In genomic region chr8:123924719-123925118, GRCm38 (mm10) we compare ENCODE assay signal across 7 mouse cellular contexts. TPM values are rescaled to one million over a fixed set of nuclear protein-coding genes. Genes with fewer than 3 reads are reported as not detected.
DNase-seq lines count a peak whose midpoint lies in the region; ATAC-seq and TF ChIP-seq lines count a peak whose summit lies in the region.

No protein-coding gene starts in this region.

- no peak overlapping the region for H3K4me3 ChIP-seq in kidney, adult 2 months (ENCODE audit: insufficient read depth, low read depth, low read length)
- H3K4me3 ChIP-seq in limb, embryonic 11.5 days (ENCODE audit: low read depth, low read length), result no peak overlapping the region
- H3K4me3 ChIP-seq in midbrain, postnatal 0 days (ENCODE audit: low read depth, low read length), result no peak overlapping the region

- TF ChIP-seq CTCF in kidney, adult 2 months (conservative IDR thresholded peaks at IDR 0.05; ENCODE audit: insufficient read depth, insufficient read length, low read depth, low read length), result peak; percentile 99; the same call in 1 of the 2 replicates
- TF ChIP-seq CTCF in midbrain, postnatal 0 days (IDR thresholded peaks at IDR 0.05), result peak; percentile 96

- peak; percentile 84 for DNase-seq in adrenal gland, postnatal 10 days
- DNase-seq in embryo, embryonic 9.5 days (ENCODE audit: extremely low spot score), result peak; percentile 80
- peak; percentile 89 for DNase-seq in kidney, adult 2 months
- peak; percentile 86 for DNase-seq in limb, embryonic 11.5 days (ENCODE audit: low spot score)
- peak; percentile 93 for DNase-seq in midbrain, postnatal 0 days (ENCODE audit: low spot score)
- peak; percentile 69 to 87 for DNase-seq in spleen, postnatal 10 days (ENCODE audit: low spot score in 2 of 2)

- TF ChIP-seq POLR2A in kidney, adult 2 months (IDR thresholded peaks at IDR 0.05; ENCODE audit: low read depth, low read length), result no peak

- H3K9me3 ChIP-seq in limb, embryonic 11.5 days (ENCODE audit: control insufficient read depth, low read length), result no peaks in the 10 kb centered on the region
- H3K9me3 ChIP-seq in midbrain, postnatal 0 days (ENCODE audit: low read length), result no peaks in the 10 kb centered on the region

- no peak overlapping the region for H3K27ac ChIP-seq in kidney, adult 2 months (ENCODE audit: insufficient read depth, low read depth, low read length)
- no peak overlapping the region for H3K27ac ChIP-seq in limb, embryonic 11.5 days (replicated peaks; ENCODE audit: low read depth, low read length)
- H3K27ac ChIP-seq in midbrain, postnatal 0 days (ENCODE audit: low read depth, low read length), result no peak overlapping the region

- no peak overlapping the region for H3K9ac ChIP-seq in limb, embryonic 11.5 days (ENCODE audit: low read length)
- H3K9ac ChIP-seq in midbrain, postnatal 0 days (replicated peaks; ENCODE audit: low read length, poor library complexity, severe bottlenecking), result no peak overlapping the region

- H3K4me2 ChIP-seq in limb, embryonic 11.5 days (ENCODE audit: low read depth, severe bottlenecking), result no peak overlapping the region
- no peak overlapping the region for H3K4me2 ChIP-seq in midbrain, postnatal 0 days (ENCODE audit: low read depth, low read length, poor library complexity, severe bottlenecking)

- 10% methylated on average over 2 of the region's 2 CpGs for WGBS in kidney, adult 2 months
- 14% methylated on average over 2 of the region's 2 CpGs for WGBS in limb, embryonic 11.5 days
- WGBS in midbrain, postnatal 0 days, result 9% methylated on average over 2 of the region's 2 CpGs

- no peaks in the 10 kb centered on the region for H3K27me3 ChIP-seq in kidney, adult 2 months (replicated peaks; ENCODE audit: control insufficient read depth, insufficient read depth, low read length)
- H3K27me3 ChIP-seq in limb, embryonic 11.5 days (ENCODE audit: control insufficient read depth, insufficient read depth, low read length), result no peaks in the 10 kb centered on the region
- no peaks in the 10 kb centered on the region for H3K27me3 ChIP-seq in midbrain, postnatal 0 days (ENCODE audit: insufficient read depth, low read length)

- ATAC-seq in granulocyte monocyte progenitor cell, adult 5-6 weeks (replicated peaks; ENCODE audit: poor library complexity, severe bottlenecking), result peak; percentile 95
- ATAC-seq in limb, embryonic 11.5 days (ENCODE audit: insufficient number of reproducible peaks, low FRiP score, low TSS enrichment, low read depth), result no peak
- peak; percentile 76; the same call in 1 of the 2 replicates for ATAC-seq in midbrain, postnatal 0 days (ENCODE audit: low FRiP score)

- H3K36me3 ChIP-seq in kidney, adult 2 months (ENCODE audit: control insufficient read depth, insufficient read depth, low read length), result no peaks in the 10 kb centered on the region
- H3K36me3 ChIP-seq in limb, embryonic 11.5 days (ENCODE audit: control insufficient read depth, insufficient read depth, low read length), result peaks cover 19% of the 10 kb centered on the region
- H3K36me3 ChIP-seq in midbrain, postnatal 0 days (ENCODE audit: insufficient read depth, low read length), result peaks cover 63% of the 10 kb centered on the region

- no peaks in the 10 kb centered on the region for H3K4me1 ChIP-seq in kidney, adult 2 months (ENCODE audit: control insufficient read depth, insufficient read depth, low read length)
- H3K4me1 ChIP-seq in limb, embryonic 11.5 days (ENCODE audit: control insufficient read depth, insufficient read depth, low read length), result no peaks in the 10 kb centered on the region
- no peaks in the 10 kb centered on the region for H3K4me1 ChIP-seq in midbrain, postnatal 0 days (ENCODE audit: insufficient read depth, low read length)

RNA-seq across cellular contexts. Expression of gene Nup133, which starts 24.3 kb away (rescaled TPM):
- total RNA-seq in adrenal gland, postnatal 10 days (2021), result 10 to 100 TPM; 19.7 to 24.6 TPM
- 25.5 and 33.3 TPM in 2 replicates for total RNA-seq in granulocyte monocyte progenitor cell, adult 5-6 weeks (2014; fragmentation: Nextera tagmentation)
- 26.7 and 26.8 TPM in 2 replicates for total RNA-seq in granulocyte monocyte progenitor cell, adult 5-6 weeks (2017)
- 7.9 and 8.7 TPM in 2 replicates for polyA plus RNA-seq in kidney, adult 2 months (2012; rRNA removed)
- polyA plus RNA-seq in limb, embryonic 11.5 days (2014; fragmentation: Nextera tagmentation; extraction: Ambion mirVana), result 58.3 and 62.7 TPM in 2 replicates
- 19.4 and 27.8 TPM in 2 replicates for total RNA-seq in midbrain, postnatal 0 days (2014; rRNA removed)
- polyA plus RNA-seq in midbrain, postnatal 0 days (2015; fragmentation: Nextera tagmentation; extraction: Ambion mirVana), result 15.2 and 16.1 TPM in 2 replicates

RNA-seq across cellular contexts. Expression of gene Acta1, which starts 30.2 kb away (rescaled TPM):
- 1,000 to 10,000 TPM in 1 of 2 experiments, 100 to 1,000 TPM in 1; 919 to 3,617 TPM for total RNA-seq in adrenal gland, postnatal 10 days (2021)
- not detected in 2 replicates for total RNA-seq in granulocyte monocyte progenitor cell, adult 5-6 weeks (2014; fragmentation: Nextera tagmentation)
- not detected in 2 replicates for total RNA-seq in granulocyte monocyte progenitor cell, adult 5-6 weeks (2017)
- 1.3 and 665 TPM in 2 replicates for polyA plus RNA-seq in kidney, adult 2 months (2012; rRNA removed)
- polyA plus RNA-seq in limb, embryonic 11.5 days (2014; fragmentation: Nextera tagmentation; extraction: Ambion mirVana), result 12.0 and 13.5 TPM in 2 replicates
- 12.3 and 22.7 TPM in 2 replicates for total RNA-seq in midbrain, postnatal 0 days (2014; rRNA removed)
- 18.9 and 19.5 TPM in 2 replicates for polyA plus RNA-seq in midbrain, postnatal 0 days (2015; fragmentation: Nextera tagmentation; extraction: Ambion mirVana)

RNA-seq across cellular contexts. Expression of gene Abcb10, which starts 58.2 kb away (rescaled TPM):
- 10 to 100 TPM; 18.9 to 25.4 TPM for total RNA-seq in adrenal gland, postnatal 10 days (2021)
- total RNA-seq in granulocyte monocyte progenitor cell, adult 5-6 weeks (2014; fragmentation: Nextera tagmentation), result 20.8 and 24.6 TPM in 2 replicates
- total RNA-seq in granulocyte monocyte progenitor cell, adult 5-6 weeks (2017), result 24.1 TPM in 2 replicates
- polyA plus RNA-seq in kidney, adult 2 months (2012; rRNA removed), result 16.4 and 16.5 TPM in 2 replicates
- 17.2 TPM in 2 replicates for polyA plus RNA-seq in limb, embryonic 11.5 days (2014; fragmentation: Nextera tagmentation; extraction: Ambion mirVana)
- total RNA-seq in midbrain, postnatal 0 days (2014; rRNA removed), result 43.4 and 52.7 TPM in 2 replicates
- polyA plus RNA-seq in midbrain, postnatal 0 days (2015; fragmentation: Nextera tagmentation; extraction: Ambion mirVana), result 14.7 and 14.8 TPM in 2 replicates

Comparison
In these comparisons a context has a peak if more than half of its experiments do, and no peak if none do; other contexts are left out.
1. RNA of gene Acta1, which starts 30.2 kb away (total RNA-seq): 919 to 3,617 TPM in adrenal gland, postnatal 10 days; 12.3 to 22.7 TPM in midbrain, postnatal 0 days and not detected in granulocyte monocyte progenitor cell, adult 5-6 weeks; every median in the first group is over 10 times any median in the second.
2. Peak in every context shown above with its lines, with median percentiles within 50 percentile points of each other: DNase-seq.